Mouse (Mus musculus): ENCODE results near the gene Mybbp1a. TPM values are rescaled to one million over a fixed set of nuclear protein-coding genes. Genes with fewer than 3 reads are reported as not detected.

Mybbp1a gene
- total and polyA plus RNA-seq, 3 experiments, result 174 to 816 (median 245) TPM

DNA sequence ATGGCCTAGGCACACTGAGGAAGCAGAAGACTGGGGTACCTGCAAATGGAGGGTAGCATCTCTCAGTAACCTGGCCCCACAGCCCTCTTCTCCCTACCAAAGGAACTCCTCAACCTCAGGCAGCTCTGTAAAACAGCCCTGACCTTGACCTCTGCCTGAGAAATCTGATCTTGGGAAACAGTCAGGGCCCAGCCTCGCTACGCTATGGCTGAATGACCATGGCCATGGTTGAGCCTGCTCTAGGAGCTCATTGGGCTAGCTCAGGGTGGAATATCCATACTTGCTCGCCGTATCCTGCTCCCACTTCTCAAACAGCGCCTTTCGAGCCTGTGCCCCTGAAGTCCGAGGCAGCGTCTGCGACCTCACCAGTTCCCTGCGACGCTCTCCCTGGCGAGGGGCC is 40.1 kb upstream of the Mybbp1a start:
- no peak for DNase-seq (ENCODE audit: extremely low read depth)
- H3K9me3 ChIP-seq (replicated peaks; ENCODE audit: low read length), result peaks cover 7% of the 10 kb centered on the region
- no peaks in the 10 kb centered on the region for H3K79me2 ChIP-seq (replicated peaks; ENCODE audit: control insufficient read depth, extremely low read depth, insufficient read depth, poor library complexity, severe bottlenecking)
- H3K4me1 ChIP-seq (ENCODE audit: control insufficient read depth in 1 of 2, insufficient read depth in 2 of 2), result no peaks in the 10 kb centered on the region
- no peak overlapping the region for H3K9ac ChIP-seq (ENCODE audit: insufficient read depth, low read depth)
- H3K36me3 ChIP-seq (replicated peaks in 1 of 2; ENCODE audit: control insufficient read depth in 1 of 2, insufficient read depth in 1 of 2, low read length in 1 of 2), result no peaks in the 10 kb centered on the region
- dilution Hi-C loops (cut with MboI; ENCODE audit: extremely low pct_ligation_motif_present, extremely low pct_unique_long_range_greater_than_20kb, low sequenced_read_pairs), result no loop called here
- H3K4me2 ChIP-seq (ENCODE audit: insufficient read depth, low read depth, poor library complexity, severe bottlenecking), result no peak overlapping the region
- H3K4me3 ChIP-seq (replicated peaks in 1 of 3; ENCODE audit: low read depth in 2 of 3, low read length in 2 of 3, poor library complexity in 1 of 3), result no peak overlapping the region
- peaks cover 95% of the 10 kb centered on the region for H3K27me3 ChIP-seq (replicated peaks)
- H3K27ac ChIP-seq (ENCODE audit: insufficient read depth, low read depth), result no peak overlapping the region
- in situ Hi-C loops (cut with MboI; ENCODE audit: low pct_ligation_motif_present, low pct_unique_long_range_greater_than_20kb, low sequenced_read_pairs), result no loop called here
- no peak for TF ChIP-seq POLR2A (IDR thresholded peaks at IDR 0.05; ENCODE audit: low read depth, low read length)
- TF ChIP-seq RCOR1 (conservative IDR thresholded peaks at IDR 0.05; ENCODE audit: low read depth, low read length), result no peak
- TF ChIP-seq IRF4 (IDR thresholded peaks at IDR 0.05; ENCODE audit: low read depth, low read length), result no peak
- TF ChIP-seq CHD2 (IDR thresholded peaks at IDR 0.05; ENCODE audit: low read length), result no peak
- no peak for TF ChIP-seq MXI1 (IDR thresholded peaks at IDR 0.05; ENCODE audit: low read depth, low read length)
- no peak for TF ChIP-seq JUN (IDR thresholded peaks at IDR 0.05; ENCODE audit: insufficient read depth, low read depth, low read length)
- TF ChIP-seq ETS1 (conservative IDR thresholded peaks at IDR 0.05; ENCODE audit: low read depth, low read length), result no peak
- TF ChIP-seq ZMIZ1 (IDR thresholded peaks at IDR 0.05; ENCODE audit: low read depth, low read length), result no peak
- no peak for TF ChIP-seq BHLHE40 (IDR thresholded peaks at IDR 0.05; ENCODE audit: low read depth, low read length)
- no peak for TF ChIP-seq USF2 (conservative IDR thresholded peaks at IDR 0.05; ENCODE audit: low read depth, low read length)
- no peak for TF ChIP-seq HCFC1 (IDR thresholded peaks at IDR 0.05; ENCODE audit: low read depth, low read length)
- TF ChIP-seq ZNF384 (IDR thresholded peaks at IDR 0.05; ENCODE audit: low read depth, low read length), result no peak
- no peak for TF ChIP-seq TBP (conservative IDR thresholded peaks at IDR 0.05; ENCODE audit: low read depth, low read length)

DNA sequence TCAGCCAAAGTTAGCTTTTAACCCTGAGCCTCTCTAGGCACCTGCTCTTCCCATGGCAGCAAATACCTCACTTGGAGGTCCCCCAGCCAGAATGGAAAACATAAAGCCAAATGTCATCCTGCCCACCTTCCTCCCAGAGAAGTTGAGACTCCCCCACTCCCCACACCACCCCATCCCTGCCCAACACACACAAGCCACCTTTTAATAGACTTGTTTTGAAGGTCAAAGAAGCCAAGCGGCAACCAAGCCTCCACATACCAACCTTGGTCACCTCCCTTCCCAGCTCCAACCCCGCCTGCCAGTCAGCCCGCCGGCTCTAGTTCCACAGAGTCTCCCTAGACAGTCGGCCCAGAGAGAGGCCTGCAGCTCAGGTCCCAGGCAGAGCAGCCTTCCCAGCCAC is 39.1 kb upstream of the Mybbp1a start:
- in situ Hi-C loops (cut with MboI; ENCODE audit: low pct_ligation_motif_present, low pct_unique_long_range_greater_than_20kb, low sequenced_read_pairs), result no loop called here

More for the DNA sequence above, 39.1 kb upstream of the Mybbp1a start:
- Histone ChIP-seq H3K4me1 (ENCODE audit: control insufficient read depth in 1 of 2, insufficient read depth in 2 of 2) (no peaks in the 10 kb centered on the region), H3K79me2 (replicated peaks; ENCODE audit: control insufficient read depth, extremely low read depth, insufficient read depth, poor library complexity, severe bottlenecking) (no peaks in the 10 kb centered on the region), H3K36me3 (replicated peaks in 1 of 2; ENCODE audit: control insufficient read depth in 1 of 2, insufficient read depth in 1 of 2, low read length in 1 of 2) (no peaks in the 10 kb centered on the region), H3K27me3 (replicated peaks) (peaks cover 93% of the 10 kb centered on the region), H3K27ac (ENCODE audit: insufficient read depth, low read depth) (no peak overlapping the region), H3K9ac (ENCODE audit: insufficient read depth, low read depth) (no peak overlapping the region), H3K4me2 (ENCODE audit: insufficient read depth, low read depth, poor library complexity, severe bottlenecking) (no peak overlapping the region), H3K9me3 (replicated peaks; ENCODE audit: low read length) (peaks cover 7% of the 10 kb centered on the region), H3K4me3 (replicated peaks in 1 of 3; ENCODE audit: low read depth in 2 of 3, low read length in 2 of 3, poor library complexity in 1 of 3) (no peak overlapping the region)
- DNase-seq (ENCODE audit: extremely low read depth), result no peak
- no peak for TF ChIP-seq IRF4 (IDR thresholded peaks at IDR 0.05; ENCODE audit: low read depth, low read length)
- no peak for TF ChIP-seq EP300 (IDR thresholded peaks at IDR 0.05; ENCODE audit: low read length)
- TF ChIP-seq ELF1 (IDR thresholded peaks at IDR 0.05; ENCODE audit: low read depth, low read length), result no peak
- no peak for TF ChIP-seq ZC3H11A (IDR thresholded peaks at IDR 0.05; ENCODE audit: low read depth, low read length)
- no peak for TF ChIP-seq MYC (IDR thresholded peaks at IDR 0.05; ENCODE audit: low read depth, low read length)
- no peak for TF ChIP-seq CHD1 (IDR thresholded peaks at IDR 0.05; ENCODE audit: low read depth, low read length)
- TF ChIP-seq SMC3 (IDR thresholded peaks at IDR 0.05; ENCODE audit: low read depth, low read length), result no peak
- TF ChIP-seq USF2 (conservative IDR thresholded peaks at IDR 0.05; ENCODE audit: low read depth, low read length), result no peak
- no peak for TF ChIP-seq MAFK (IDR thresholded peaks at IDR 0.05; ENCODE audit: insufficient replicate concordance, low read length)
- dilution Hi-C loops (cut with MboI; ENCODE audit: extremely low pct_ligation_motif_present, extremely low pct_unique_long_range_greater_than_20kb, low sequenced_read_pairs), result no loop called here

Measured in CH12.LX (cell line).